Mouse (Mus musculus) frontal cortex, postnatal 14 days (tissue): ENCODE data around the gene Ctsc.
A peak's percentile ranks its signal among the peaks of the same experiment; 100 is the strongest.
"Not testable (repeated sequence)": the region's sequence is repeated elsewhere in the genome, so short reads cannot be mapped to it uniquely, and the experiment has no call there.

ENCODE experiments used
- DNase-seq, 2 experiments: peaks; one replicate each; pipeline ENCODE4 v3.0.0; 2022; ENCODE audit warnings: low spot score in 2 of 2

Ctsc gene

DNA sequence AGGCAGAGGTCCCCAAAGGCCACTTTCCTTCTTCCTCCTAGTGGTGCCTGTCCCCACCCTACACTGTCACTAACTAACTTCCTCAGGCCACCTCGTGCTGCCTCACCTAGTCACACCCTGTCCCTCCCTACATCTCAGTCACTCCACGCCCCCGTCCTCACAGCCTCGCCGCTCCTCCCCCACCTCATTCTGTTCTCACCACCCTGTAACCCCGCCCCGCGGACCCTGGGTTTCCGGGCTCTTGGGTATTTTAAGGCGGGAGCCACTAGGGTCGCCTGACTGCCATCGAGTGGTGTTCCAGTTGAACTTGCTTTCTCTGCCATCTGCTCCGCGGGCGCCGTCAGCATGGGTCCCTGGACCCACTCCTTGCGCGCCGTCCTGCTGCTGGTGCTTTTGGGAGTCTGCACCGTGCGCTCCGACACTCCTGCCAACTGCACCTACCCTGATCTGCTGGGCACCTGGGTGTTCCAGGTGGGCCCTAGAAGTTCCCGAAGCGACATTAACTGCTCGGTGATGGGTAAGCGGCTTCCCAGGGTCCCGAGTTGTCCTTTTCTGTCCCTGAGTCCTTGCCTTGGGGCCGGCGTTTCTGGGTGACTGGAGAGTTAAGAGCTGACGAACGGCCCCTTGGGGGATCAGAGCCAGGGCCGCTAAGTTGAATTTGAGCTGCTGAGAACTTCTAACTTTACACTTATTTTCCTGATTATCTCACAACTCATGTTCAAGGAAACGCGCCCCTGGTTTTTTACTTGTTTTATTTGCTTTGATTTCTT, at the start of gene Ctsc:
Gene Ctsc (plus strand): TSS at position 228 of the 770 bp plus-strand sequence.
- peak; percentile 53 to 64 for DNase-seq

DNA sequence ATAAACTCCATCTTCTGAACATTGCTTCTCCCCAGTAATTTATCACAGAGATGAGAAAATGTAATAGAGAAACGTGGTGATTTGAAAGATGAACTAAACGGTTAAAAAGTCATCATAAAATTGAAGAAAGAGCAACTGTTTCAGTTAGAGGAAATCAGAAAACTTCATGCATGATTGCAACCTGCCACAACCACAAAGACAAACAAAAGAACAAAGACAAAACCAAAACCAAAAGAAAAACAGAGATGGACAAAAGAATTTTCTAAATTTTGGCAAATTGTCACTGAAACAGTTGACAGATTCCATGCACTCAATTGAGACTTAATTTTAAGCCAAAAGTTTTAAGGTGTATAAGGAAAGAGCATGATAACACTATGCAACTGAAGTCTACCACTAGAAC, 48.8 kb upstream of the Ctsc start:
- DNase-seq: no peak

DNA sequence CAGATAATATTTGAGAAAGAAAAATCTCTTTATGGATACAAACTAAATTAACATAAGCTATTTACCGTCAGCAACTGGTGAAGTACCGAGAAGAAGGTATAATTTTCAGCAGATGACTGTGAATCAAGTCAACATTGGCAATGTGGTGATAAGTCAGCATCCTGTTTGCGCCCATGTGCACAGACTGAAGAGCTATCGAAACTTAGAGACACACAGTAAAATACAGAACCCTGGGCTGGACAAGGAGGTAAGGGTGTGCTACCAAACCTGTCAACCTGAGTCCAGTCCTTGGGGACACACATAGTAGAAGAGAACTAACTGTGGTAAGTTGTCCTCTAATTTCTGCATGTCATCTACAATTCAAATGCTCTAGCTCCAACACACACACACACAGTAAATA, 47.8 kb upstream of the Ctsc start:
- no peak for DNase-seq

DNA sequence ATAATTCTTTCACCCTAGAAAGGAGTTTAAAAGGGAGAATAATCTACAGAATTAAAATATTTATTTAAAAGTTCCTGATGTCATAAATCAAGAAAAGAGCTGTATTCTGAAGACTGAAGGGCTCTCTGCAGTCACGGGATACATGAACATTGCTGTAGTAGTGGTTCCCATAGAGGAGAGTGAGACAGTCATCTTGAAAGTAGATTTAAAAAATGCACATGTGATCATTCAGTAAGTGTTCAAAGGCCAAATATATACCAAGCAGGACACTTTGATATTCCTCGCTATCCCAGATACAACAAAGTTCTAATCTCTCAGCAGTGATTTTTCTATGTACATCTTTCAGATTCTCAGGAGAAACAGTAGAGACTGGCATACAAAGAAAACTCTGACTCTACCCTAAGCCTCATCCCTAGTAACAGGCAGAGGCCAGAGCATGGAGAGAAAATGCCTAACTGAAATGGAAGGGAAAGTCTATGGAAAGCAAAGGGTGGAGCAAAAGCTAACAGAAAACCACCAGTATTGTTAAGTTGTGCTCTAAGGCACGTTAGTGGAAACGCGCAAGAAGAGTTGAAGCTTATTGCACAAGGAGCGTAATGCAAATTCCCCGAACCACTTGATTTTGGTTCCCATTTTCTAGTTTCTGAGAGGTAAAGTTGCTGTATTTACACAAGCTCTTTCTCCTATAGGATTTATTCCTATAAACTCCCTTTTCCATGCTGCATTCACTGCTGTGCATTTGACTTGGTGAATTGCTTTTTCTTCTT, 46.9 kb upstream of the Ctsc start:
- no peak for DNase-seq

DNA sequence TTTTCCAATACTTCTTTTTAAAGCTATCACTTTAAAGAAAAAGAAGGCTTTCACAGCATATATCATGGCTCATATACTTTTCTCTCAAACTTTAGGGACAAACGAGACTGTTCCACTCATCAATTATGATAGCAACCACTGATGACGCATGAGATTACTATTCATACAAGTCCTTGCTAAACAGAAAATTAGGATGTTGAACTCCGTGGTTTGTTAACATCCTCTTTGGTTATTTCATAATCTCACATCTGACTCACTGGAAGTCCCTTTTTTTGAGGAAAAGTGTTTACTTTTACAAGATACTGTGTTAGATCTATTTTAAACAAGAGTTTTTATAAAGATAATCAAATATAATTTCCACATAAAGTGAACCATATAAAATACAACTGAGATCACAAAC, 34.8 kb upstream of the Ctsc start:
- DNase-seq: no peak

- DNase-seq: no peak
Measured at GRCm38 (mm10) chr7:88244462-88244861, 33.4 kb upstream of the Ctsc start.

DNA sequence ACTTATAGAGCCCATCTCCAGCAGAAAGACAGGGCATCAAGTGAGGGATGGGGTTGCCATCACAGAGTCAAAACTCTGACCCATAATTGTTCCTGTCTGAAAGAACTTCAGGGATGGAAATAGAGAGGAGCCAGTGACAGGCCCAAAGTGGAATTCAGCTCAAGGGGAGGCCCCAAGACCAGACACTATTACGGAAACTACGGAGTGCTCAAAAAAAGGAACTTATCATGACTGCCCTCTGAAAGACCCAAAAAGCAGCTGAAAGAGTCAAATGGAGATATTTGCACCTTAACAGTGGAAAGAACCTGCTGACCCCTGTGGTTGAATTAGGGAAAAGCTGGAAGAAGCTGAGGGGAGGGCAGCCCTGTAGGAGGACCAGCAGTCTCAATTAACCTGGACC, 27.5 kb upstream of the Ctsc start:
- not testable (repeated sequence) for DNase-seq

DNA sequence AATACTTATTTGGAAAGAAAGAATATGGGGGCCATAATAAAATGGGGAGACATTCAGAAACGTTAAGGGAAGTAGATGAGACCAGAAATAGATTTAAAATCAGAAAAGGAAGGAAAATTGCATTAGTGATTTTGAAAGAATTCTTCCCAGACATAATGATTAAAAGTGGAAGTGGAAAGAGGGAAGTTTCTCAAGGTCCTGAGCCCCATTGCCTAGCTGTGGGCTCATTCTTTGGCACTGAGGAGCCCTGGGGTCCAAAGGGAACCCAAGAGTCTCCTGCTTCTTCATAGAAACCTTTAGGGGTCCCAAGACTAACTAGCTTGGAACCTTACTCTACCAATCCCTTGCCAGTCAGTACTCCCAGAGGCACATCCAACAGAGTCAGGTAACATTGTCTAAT, 26.4 kb upstream of the Ctsc start:
- DNase-seq: no peak

- DNase-seq: no peak
Measured at GRCm38 (mm10) chr7:88252129-88252528, 25.8 kb upstream of the Ctsc start.

DNA sequence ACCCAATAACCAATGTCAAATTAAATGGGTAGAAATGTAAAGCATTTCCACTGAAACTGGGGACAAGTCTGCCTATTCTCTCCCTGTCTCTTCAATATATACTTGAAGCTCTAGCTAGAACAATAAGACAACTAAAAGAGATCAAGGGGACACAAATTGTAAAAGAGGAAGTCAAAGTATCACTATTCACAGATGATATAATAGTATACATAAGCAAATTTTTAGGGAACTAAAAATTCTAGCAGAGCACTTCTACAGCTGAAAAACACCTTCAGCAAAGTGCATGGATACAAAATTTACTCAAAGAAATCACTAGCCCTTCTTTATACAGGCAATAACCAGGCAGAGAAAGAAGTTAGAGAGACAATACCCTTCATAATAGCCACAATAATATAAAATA, 23.0 kb upstream of the Ctsc start:
- no peak for DNase-seq

DNA sequence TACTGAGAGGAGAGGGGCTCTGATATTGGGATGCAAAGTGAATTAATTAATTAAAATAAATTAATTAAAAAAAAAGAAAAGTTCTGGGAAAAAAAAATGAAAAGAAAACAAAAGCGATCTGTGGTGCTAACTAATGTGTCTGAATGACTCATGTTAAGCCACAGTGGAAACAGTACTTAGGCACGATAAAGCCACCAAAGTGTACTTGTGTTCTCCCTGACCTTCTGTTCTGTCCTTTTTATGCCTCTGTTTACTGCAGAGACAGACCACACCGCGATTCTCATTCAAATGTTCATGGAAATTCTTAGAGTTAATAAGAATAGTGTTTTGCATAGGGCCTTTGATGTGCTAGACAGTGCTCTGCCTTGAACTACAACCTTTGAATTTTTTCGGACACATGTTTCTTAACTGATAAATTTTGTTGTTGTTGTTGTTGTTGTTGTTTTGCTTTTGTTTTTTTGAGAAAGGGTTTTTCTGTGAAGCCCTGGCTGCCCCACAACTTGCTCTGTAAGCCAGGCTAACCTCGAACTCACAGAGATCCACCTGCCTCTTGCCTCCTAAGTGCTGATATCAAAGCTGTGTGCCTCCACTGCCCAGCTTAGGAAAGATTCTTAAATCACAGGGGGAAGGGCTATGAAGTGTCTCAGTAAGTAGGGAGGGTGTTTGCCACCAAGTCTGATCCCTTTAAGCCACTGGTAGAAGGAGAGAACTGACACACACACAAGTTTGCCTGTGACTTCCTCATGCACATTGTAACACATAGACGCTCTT, 18.5 kb upstream of the Ctsc start:
- DNase-seq: no peak

GRCm38 (mm10) chr7:88261799-88262198, 16.1 kb upstream of the Ctsc start:
- no peak for DNase-seq

- DNase-seq: no peak
Measured at GRCm38 (mm10) chr7:88264861-88265260, 13.0 kb upstream of the Ctsc start.

GRCm38 (mm10) chr7:88269913-88270312, 8.0 kb upstream of the Ctsc start:
- no peak for DNase-seq

DNA sequence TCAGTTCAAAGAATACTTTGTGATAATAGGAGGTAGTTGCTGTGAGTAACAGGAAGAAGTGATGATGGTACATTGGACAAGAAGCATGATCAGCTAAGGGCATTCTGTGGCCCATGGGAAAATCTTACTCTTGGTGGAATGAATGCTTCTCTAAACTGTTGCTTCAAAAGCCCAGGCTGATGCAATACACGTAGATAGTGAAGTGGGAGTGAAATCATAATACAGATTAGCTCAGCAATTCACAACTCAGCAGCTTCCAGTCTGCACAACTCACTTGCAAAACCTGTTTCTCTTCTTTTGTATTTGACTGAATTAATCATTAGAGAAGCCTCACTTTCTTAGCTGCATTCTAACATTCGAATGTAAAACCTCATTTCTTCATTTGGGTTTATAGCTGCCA, 6.4 kb upstream of the Ctsc start:
- no peak for DNase-seq

DNA sequence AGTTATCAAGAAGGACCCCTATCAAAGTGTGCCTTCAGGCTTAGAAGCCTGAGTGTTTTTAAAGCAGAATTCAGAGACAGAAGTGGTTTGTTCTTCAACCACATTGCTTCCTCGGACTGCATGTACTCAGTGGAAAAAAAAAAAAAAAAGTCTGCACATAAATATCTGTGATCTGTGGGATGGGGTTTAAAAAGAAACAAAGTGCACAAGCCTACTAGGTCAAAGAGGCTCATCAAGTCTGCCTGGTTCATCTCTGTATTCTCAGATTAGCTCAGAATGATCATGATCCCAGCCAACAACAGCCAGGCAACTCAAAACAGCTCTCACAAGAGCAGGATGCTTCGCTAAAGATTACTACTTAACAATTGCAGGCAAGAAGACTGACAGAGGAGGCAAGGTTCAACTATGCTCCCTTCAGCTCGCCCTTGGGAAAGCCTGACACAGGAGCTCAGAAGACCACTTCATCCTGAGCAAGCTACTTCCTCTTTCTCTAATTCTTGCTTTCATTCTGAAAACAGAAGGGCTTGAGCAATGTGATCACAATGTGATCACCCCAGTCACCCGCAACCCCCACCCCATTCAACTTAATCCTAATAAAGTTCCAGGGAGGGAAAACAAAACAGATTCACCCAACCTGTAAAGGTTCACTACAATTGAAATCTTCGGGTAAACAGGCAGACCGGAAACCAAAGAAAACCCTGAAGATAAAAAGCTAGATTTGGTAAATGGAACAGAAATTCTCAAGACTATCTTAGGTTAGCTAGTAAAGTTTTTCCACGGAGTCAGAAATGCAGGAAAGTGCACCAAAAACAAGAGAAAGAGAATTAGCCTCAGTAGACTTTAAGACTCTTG, 745 bp upstream of the Ctsc start:
- no peak for DNase-seq

- DNase-seq: no peak
Measured at GRCm38 (mm10) chr7:88278628-88279196, 827 bp downstream of the Ctsc start.

DNA sequence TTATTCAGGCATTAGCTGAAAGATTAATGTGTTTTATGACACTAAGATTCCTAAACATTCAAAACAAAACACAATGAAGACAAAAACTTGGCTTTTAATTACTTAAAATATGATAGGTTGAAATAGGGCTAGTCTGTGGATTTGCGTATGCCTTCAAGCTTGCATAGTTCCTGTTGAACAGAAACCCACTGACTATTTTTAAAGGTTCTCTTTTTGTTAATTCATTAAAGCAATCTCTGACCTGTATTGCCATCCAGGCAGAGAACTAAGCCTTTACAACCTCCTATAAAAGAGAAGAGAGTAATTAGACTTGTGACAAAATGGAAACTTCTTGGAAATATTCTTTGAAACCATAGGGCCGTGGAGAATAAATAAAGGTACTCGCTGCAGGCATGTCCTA, 7.4 kb downstream of the Ctsc start:
- no peak for DNase-seq

- DNase-seq: no peak
Measured at GRCm38 (mm10) chr7:88291036-88291435, 13.2 kb downstream of the Ctsc start.

DNA sequence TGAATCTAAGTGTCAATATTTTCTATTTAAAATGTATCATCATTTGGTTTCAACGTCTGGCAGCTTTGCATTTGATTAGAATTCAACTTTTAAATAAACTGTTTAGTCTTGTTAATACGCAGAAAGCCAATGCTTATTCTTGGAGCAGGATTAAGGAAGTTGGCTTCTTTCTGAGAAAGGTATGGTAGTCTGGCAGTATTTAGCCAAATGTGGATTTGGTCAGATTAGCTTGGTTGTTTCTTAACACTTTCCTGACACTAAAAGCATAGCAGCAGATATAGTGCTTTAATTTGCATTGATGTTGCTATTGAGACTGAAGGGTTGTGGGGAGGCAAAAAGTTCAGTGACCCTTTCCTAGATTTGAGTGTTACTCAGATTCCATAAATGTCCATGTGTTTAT, 14.2 kb downstream of the Ctsc start:
- no peak for DNase-seq

DNA sequence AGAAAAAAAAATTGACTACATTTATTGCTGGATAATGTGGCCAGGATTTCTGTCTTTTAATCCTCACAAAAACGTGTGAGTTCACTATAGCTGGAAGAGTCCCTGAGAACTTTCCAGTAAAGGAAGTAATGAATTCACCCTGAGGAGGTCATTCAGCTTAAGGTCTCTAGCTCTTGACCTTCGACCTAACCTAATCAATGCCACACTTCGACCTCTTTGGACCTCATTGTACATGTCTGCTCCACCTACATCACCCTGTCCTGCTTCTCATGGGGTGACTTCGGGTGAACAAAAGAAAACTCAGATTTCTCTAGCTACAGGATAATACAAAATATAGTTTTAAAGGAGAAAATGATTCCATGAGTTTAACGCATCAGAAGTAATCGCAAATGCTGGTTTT, 16.0 kb downstream of the Ctsc start:
- DNase-seq: no peak
